ENCODE assay signal across 18 mouse cellular contexts in the genomic region with DNA sequence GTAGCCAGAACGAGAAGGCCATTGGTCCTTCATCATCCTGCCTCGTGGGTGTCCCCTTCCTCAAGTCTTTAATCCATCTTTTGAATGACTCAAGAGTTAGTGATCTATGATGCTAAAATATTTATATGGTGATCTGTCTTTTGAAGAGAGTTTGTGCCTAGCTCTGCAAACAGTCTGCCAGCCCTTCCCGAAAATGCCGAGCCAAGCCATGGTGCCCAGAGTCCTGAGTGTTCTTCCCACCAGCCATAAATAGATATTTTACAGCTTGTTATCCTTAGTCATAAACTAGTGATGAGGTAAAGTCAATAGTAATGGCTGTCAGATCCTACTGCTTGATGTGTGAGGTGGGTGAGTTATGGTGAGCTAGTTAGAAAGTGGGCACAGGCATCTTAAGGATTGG. TPM values are rescaled to one million over a fixed set of nuclear protein-coding genes. Genes with fewer than 3 reads are reported as not detected.
"Had no signal": no experiment of that assay in that cellular context is flagged by ENCODE, and none has a peak within 500 bp of the region (broad histone marks: within the 10 kb centered on the region; RNA-seq: fewer than 3 reads in every experiment).

No protein-coding gene starts in this region.

- ATAC-seq: midbrain, embryonic 16.5 days had no signal

- H3K4me3 ChIP-seq: midbrain, embryonic 10.5 days; midbrain, embryonic 12.5 days; neural tube, embryonic 12.5 days; stomach, embryonic 15.5 days had no signal

- H3K27ac ChIP-seq: midbrain, embryonic 10.5 days; midbrain, embryonic 12.5 days; neural tube, embryonic 12.5 days; stomach, embryonic 15.5 days; stomach, postnatal 0 days had no signal

- DNase-seq: lung, adult 18-20 months; lung, embryonic 14.5 days; lung, postnatal 10 days; lung, postnatal 4 days; midbrain, embryonic 14.5 days; right cerebral cortex, postnatal 14 days; thymus, adult 2 months; thymus, postnatal 25 days; thymus, postnatal 4 days had no signal

RNA-seq across cellular contexts. Expression of gene Camk1g, which starts 44.0 kb away (rescaled TPM):
- total RNA-seq: megakaryocyte, adult 5-6 weeks; megakaryocyte-erythroid progenitor cell, adult 5-6 weeks; neutrophil, adult 5-6 weeks had no signal
